In the genomic region with DNA sequence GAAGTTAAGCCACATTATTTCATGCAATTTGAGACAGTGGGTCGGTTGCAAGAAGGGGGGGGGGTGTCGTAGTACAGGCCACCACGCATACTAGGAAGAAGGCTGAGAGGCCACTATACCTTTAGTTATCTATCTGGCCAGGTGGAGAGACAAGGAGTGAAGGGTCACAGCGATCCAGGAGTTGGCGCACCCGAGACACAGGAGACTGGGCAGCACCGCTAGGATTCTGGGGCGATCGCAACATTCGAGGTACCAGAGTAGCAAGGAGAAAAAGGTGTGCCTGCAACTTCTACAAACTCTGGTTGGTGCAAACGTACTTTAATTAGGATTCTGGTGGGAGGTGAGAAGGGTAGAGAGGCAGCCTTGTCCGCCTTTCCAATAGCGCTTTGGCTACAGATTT, we compare ENCODE assay signal across 7 mouse cellular contexts. TPM values are rescaled to one million over a fixed set of nuclear protein-coding genes. Genes with fewer than 3 reads are reported as not detected.
DNase-seq lines count a peak whose midpoint lies in the region; ATAC-seq lines count a peak whose summit lies in the region.

No protein-coding gene starts in this region.

- peaks cover 12% of the 10 kb centered on the region for H3K4me1 ChIP-seq in lung, embryonic 16.5 days (replicated peaks; ENCODE audit: control insufficient read depth, insufficient read depth, low read length)
- H3K4me1 ChIP-seq in embryonic facial prominence, embryonic 12.5 days = 0 out of 2 replicates have a peak, but pooled peaks cover 3% of the 10 kb centered on the region

- H3K9ac ChIP-seq in lung, embryonic 16.5 days (ENCODE audit: low read length) = peak overlapping the region; percentile 74
- H3K9ac ChIP-seq in embryonic facial prominence, embryonic 12.5 days = no peak overlapping the region

- ATAC-seq in lung, embryonic 16.5 days (ENCODE audit: low read depth) = no peak
- ATAC-seq in embryonic facial prominence, embryonic 12.5 days (ENCODE audit: insufficient number of reproducible peaks, insufficient read depth, low FRiP score, low TSS enrichment) = no peak

- WGBS in lung, embryonic 16.5 days = 10% methylated on average over 13 of the region's 13 CpGs
- WGBS in embryonic facial prominence, embryonic 12.5 days = 5% methylated on average over 13 of the region's 13 CpGs

- peak overlapping the region; percentile 82 for H3K4me3 ChIP-seq in lung, embryonic 16.5 days (ENCODE audit: low read length)
- H3K4me3 ChIP-seq in embryonic facial prominence, embryonic 12.5 days = peak overlapping the region; percentile 55

- H3K4me2 ChIP-seq in lung, embryonic 16.5 days (ENCODE audit: low read depth, low read length) = peak overlapping the region; percentile 80
- peak overlapping the region; percentile 64; the same call in 1 of the 2 replicates for H3K4me2 ChIP-seq in embryonic facial prominence, embryonic 12.5 days (replicated peaks)

- no peak for DNase-seq in lung, postnatal 14 days
- DNase-seq in induced T-regulatory cell, adult 2 months (ENCODE audit: low read depth) = peak; percentile 54
- DNase-seq in neural tube, embryonic 10.5 days (ENCODE audit: extremely low spot score, low spot score) = peak; percentile 33
- DNase-seq in adrenal gland, postnatal 10 days = no peak
- DNase-seq in gastrocnemius, postnatal 10 days = no peak

- no peaks in the 10 kb centered on the region for H3K36me3 ChIP-seq in lung, embryonic 16.5 days (ENCODE audit: control insufficient read depth, insufficient read depth, low read length)
- H3K36me3 ChIP-seq in embryonic facial prominence, embryonic 12.5 days = no peaks in the 10 kb centered on the region

- no peaks in the 10 kb centered on the region for H3K9me3 ChIP-seq in lung, embryonic 16.5 days (ENCODE audit: control insufficient read depth, low read length)
- no peaks in the 10 kb centered on the region for H3K9me3 ChIP-seq in embryonic facial prominence, embryonic 12.5 days

- H3K27me3 ChIP-seq in lung, embryonic 16.5 days (ENCODE audit: control insufficient read depth, insufficient read depth, low read depth, low read length) = peaks cover 32% of the 10 kb centered on the region
- H3K27me3 ChIP-seq in embryonic facial prominence, embryonic 12.5 days = peaks cover 64% of the 10 kb centered on the region

- H3K27ac ChIP-seq in lung, embryonic 16.5 days (ENCODE audit: low read length) = no peak overlapping the region
- H3K27ac ChIP-seq in embryonic facial prominence, embryonic 12.5 days = no peak overlapping the region

RNA-seq across cellular contexts. Expression of gene Zc3hav1, which starts 1.2 kb away (rescaled TPM):
- 8.0 and 11.0 TPM in 2 replicates for polyA plus RNA-seq in lung, embryonic 16.5 days (2015; fragmentation: Nextera tagmentation; extraction: Ambion mirVana)
- polyA plus RNA-seq in embryonic facial prominence, embryonic 12.5 days (2016; fragmentation: Nextera tagmentation; extraction: Ambion mirVana) = 2.5 and 2.7 TPM in 2 replicates
- 10 to 100 TPM; 36.1 to 42.0 TPM for total RNA-seq in adrenal gland, postnatal 10 days (2021)
- total RNA-seq in gastrocnemius, postnatal 10 days (2021) = 10 to 100 TPM in 1 of 2 experiments, 1 to 10 TPM in 1; 9.1 to 11.2 TPM

RNA-seq across cellular contexts. Expression of gene Ttc26, which starts 28.1 kb away (rescaled TPM):
- polyA plus RNA-seq in lung, embryonic 16.5 days (2015; fragmentation: Nextera tagmentation; extraction: Ambion mirVana) = 7.9 and 8.3 TPM in 2 replicates
- 12.7 and 12.9 TPM in 2 replicates for polyA plus RNA-seq in embryonic facial prominence, embryonic 12.5 days (2016; fragmentation: Nextera tagmentation; extraction: Ambion mirVana)
- total RNA-seq in adrenal gland, postnatal 10 days (2021) = 1 to 10 TPM; 2.9 to 3.2 TPM
- 1 to 10 TPM; 1.3 to 2.4 TPM for total RNA-seq in gastrocnemius, postnatal 10 days (2021)

RNA-seq across cellular contexts. Expression of gene Zc3hav1l, which starts 54.1 kb away (rescaled TPM):
- 7.3 and 8.7 TPM in 2 replicates for polyA plus RNA-seq in lung, embryonic 16.5 days (2015; fragmentation: Nextera tagmentation; extraction: Ambion mirVana)
- polyA plus RNA-seq in embryonic facial prominence, embryonic 12.5 days (2016; fragmentation: Nextera tagmentation; extraction: Ambion mirVana) = 15.6 and 17.6 TPM in 2 replicates
- 1 to 10 TPM; 4.3 to 6.0 TPM for total RNA-seq in adrenal gland, postnatal 10 days (2021)
- 1 to 10 TPM; 4.3 to 6.5 TPM for total RNA-seq in gastrocnemius, postnatal 10 days (2021)

Comparison
In these comparisons a context has a peak if more than half of its experiments do, and no peak if none do; other contexts are left out.
1. DNase-seq: peak in induced T-regulatory cell, adult 2 months (single experiment) and neural tube, embryonic 10.5 days (single experiment); none in lung, postnatal 14 days (single experiment), adrenal gland, postnatal 10 days (single experiment) and gastrocnemius, postnatal 10 days (single experiment).